Mouse (Mus musculus) myocyte (in vitro differentiated cells): ENCODE measurements at regions not wholly inside any gene's neighbourhood (a gene's known extent, or its start where the extent isn't known, plus 50 kb on each side); places are given as distances from the start of the nearest gene placed in this dataset.

Source experiments
- H3K27me3 ChIP-seq: one replicate; pipeline ENCODE4 v1.6.1; 2011; ENCODE audit not compliant: control insufficient read depth, insufficient read depth, insufficient read length
- H3K36me3 ChIP-seq: one replicate; pipeline ENCODE4 v1.6.1; 2011; ENCODE audit not compliant: control insufficient read depth, insufficient read depth
- H3K4me2 ChIP-seq: one replicate; pipeline ENCODE4 v1.6.1; 2011; ENCODE audit warnings: low read depth, control low read depth
- H3K4me3 ChIP-seq: one replicate; pipeline ENCODE4 v1.5.1; 2011; ENCODE audit warnings: mild to moderate bottlenecking, control low read depth, moderate library complexity
- H3K79me2 ChIP-seq: one replicate; pipeline ENCODE4 v1.6.1; 2011; ENCODE audit not compliant: control insufficient read depth, insufficient read depth
- H3ac ChIP-seq: one replicate; pipeline ENCODE4 v1.6.1; 2011; ENCODE audit not compliant: control insufficient read depth, insufficient read length
- CEBPB ChIP-seq: IDR thresholded peaks from 2 replicates; pipeline ENCODE4 v1.6.1; 2011; ENCODE audit warnings: mild to moderate bottlenecking, moderate library complexity; ENCODE audit not compliant: poor library complexity, insufficient read depth, severe bottlenecking
- E2F4 ChIP-seq: IDR thresholded peaks from one replicate; pipeline ENCODE4 v1.6.1; 2011; ENCODE audit warnings: mild to moderate bottlenecking, control low read depth, moderate library complexity; ENCODE audit not compliant: insufficient read depth
- MAX ChIP-seq: IDR thresholded peaks from one replicate; pipeline ENCODE4 v1.6.1; 2011; ENCODE audit warnings: low read depth, mild to moderate bottlenecking, control low read depth
- MYOD1 ChIP-seq, 3 experiments: IDR thresholded peaks; one replicate each; pipeline ENCODE4 v1.6.1; 2011; ENCODE audit warnings: control low read depth in 2 of 3, low read depth in 2 of 3, mild to moderate bottlenecking in 2 of 3, moderate library complexity in 1 of 3; ENCODE audit not compliant: insufficient read length in 2 of 3, control insufficient read depth in 1 of 3
- MYOG ChIP-seq, 3 experiments: IDR thresholded peaks; one replicate each; pipeline ENCODE4 v1.6.1; 2011; ENCODE audit warnings: control low read depth in 2 of 3, low read depth in 2 of 3, mild to moderate bottlenecking in 2 of 3; ENCODE audit not compliant: insufficient read length in 2 of 3, control insufficient read depth in 1 of 3, insufficient read depth in 1 of 3
- POLR2A ChIP-seq: IDR thresholded peaks from one replicate; pipeline ENCODE4 v1.6.1; 2011; ENCODE audit warnings: low read depth, mild to moderate bottlenecking, control low read depth, moderate library complexity; ENCODE audit not compliant: insufficient read length
- POLR2AphosphoS2 ChIP-seq: IDR thresholded peaks from one replicate; pipeline ENCODE4 v1.6.1; 2011; ENCODE audit warnings: low read depth, control low read depth; ENCODE audit not compliant: insufficient read length
- REST ChIP-seq: IDR thresholded peaks from one replicate; pipeline ENCODE4 v1.6.1; 2011; ENCODE audit warnings: mild to moderate bottlenecking, control low read depth, moderate library complexity; ENCODE audit not compliant: insufficient read depth, insufficient read length
- SRF ChIP-seq: IDR thresholded peaks from one replicate; pipeline ENCODE4 v1.6.1; 2011; ENCODE audit warnings: low read depth; ENCODE audit not compliant: control insufficient read depth, insufficient read length
- TCF12 ChIP-seq: IDR thresholded peaks from one replicate; pipeline ENCODE4 v1.6.1; 2011; ENCODE audit warnings: mild to moderate bottlenecking, control low read depth; ENCODE audit not compliant: poor library complexity, insufficient read depth, severe bottlenecking
- TCF3 ChIP-seq: IDR thresholded peaks from one replicate; pipeline ENCODE4 v1.6.1; 2011; ENCODE audit warnings: low read depth, control low read depth; ENCODE audit not compliant: insufficient read length
- USF1 ChIP-seq: IDR thresholded peaks from one replicate; pipeline ENCODE4 v1.6.1; 2011; ENCODE audit warnings: low read depth, mild to moderate bottlenecking, control low read depth, moderate library complexity

- Histone ChIP-seq H3K4me3 (no peak overlapping the region), H3K4me2 (no peak overlapping the region), H3ac (no peak overlapping the region), H3K36me3 (no peaks in the 10 kb centered on the region), H3K27me3 (no peaks in the 10 kb centered on the region), H3K79me2 (no peaks in the 10 kb centered on the region)
- TF ChIP-seq POLR2AphosphoS2 (no peak), POLR2A (no peak), MYOG (IDR thresholded peaks at IDR 0.05; ENCODE audit: control insufficient read depth in 1 of 3, insufficient read depth in 1 of 3, insufficient read length in 2 of 3, low read depth in 2 of 3) (no peak), MAX (no peak), TCF12 (no peak), SRF (no peak), REST (no peak), TCF3 (no peak), E2F4 (no peak)
Measured at GRCm38 (mm10) chr12:25300804-25301390, 204.0 kb upstream of the Id2 start.

DNA sequence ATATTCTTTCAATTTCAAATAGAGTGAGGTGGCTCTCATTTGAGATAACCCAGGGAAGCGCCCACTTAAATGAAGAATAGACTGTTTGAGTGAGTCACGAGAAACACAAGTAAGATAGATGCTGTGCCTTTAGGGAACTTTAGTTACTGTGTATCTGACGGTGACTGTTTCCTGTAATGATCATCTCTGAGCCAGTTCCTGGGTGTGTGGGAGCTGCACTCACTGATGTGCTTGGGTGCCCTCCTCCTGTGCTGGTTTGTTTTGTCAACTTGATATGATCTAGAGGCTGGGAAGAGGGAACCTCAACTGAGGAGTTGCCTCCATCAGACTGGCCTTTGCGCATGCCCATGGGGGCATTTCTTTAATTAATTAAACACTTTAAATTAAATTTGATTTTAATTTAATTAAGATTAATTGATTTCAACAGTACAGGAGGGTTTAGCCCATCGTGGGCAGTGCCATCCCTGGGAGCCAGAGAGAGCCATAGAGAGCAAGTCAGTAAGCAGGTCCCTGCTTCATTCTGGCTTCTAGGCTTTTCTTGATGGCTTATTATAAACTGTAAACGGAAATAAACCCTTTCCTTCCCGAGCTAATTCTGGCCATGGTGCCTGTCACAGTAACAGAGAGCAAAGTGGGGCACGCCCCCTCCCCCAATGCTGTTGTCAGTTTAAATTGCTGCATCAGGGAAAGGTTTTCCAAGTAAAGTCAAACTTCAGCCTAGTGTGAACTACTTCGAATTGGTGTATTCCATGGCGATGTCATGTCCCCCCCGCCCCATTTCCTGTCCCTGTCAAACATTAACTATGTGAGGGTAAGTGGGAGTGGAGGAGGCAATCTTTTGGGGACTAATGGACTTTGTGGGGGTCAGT is 202.9 kb upstream of the Id2 start:
- H3K36me3 ChIP-seq = no peaks in the 10 kb centered on the region
- no peak for TF ChIP-seq USF1
- TF ChIP-seq CEBPB = no peak
- no peak for TF ChIP-seq MYOD1 (IDR thresholded peaks at IDR 0.05; ENCODE audit: control insufficient read depth in 1 of 3, insufficient read length in 2 of 3, low read depth in 2 of 3)
- TF ChIP-seq MAX = no peak
- no peaks in the 10 kb centered on the region for H3K27me3 ChIP-seq
- H3ac ChIP-seq = no peak overlapping the region
- H3K79me2 ChIP-seq = no peaks in the 10 kb centered on the region
- H3K4me2 ChIP-seq = no peak overlapping the region
- no peak overlapping the region for H3K4me3 ChIP-seq

- H3ac ChIP-seq = no peak overlapping the region
- no peak overlapping the region for H3K4me2 ChIP-seq
- no peaks in the 10 kb centered on the region for H3K79me2 ChIP-seq
- H3K4me3 ChIP-seq = no peak overlapping the region
- H3K36me3 ChIP-seq = no peaks in the 10 kb centered on the region
- H3K27me3 ChIP-seq = no peaks in the 10 kb centered on the region
- no peak for TF ChIP-seq CEBPB
- TF ChIP-seq MYOD1 (IDR thresholded peaks at IDR 0.05; ENCODE audit: control insufficient read depth in 1 of 3, insufficient read length in 2 of 3, low read depth in 2 of 3) = no peak
- TF ChIP-seq MYOG (IDR thresholded peaks at IDR 0.05; ENCODE audit: control insufficient read depth in 1 of 3, insufficient read depth in 1 of 3, insufficient read length in 2 of 3, low read depth in 2 of 3) = no peak
- no peak for TF ChIP-seq MAX
- no peak for TF ChIP-seq SRF
- no peak for TF ChIP-seq TCF3
Measured at GRCm38 (mm10) chr12:25298766-25299165, 201.8 kb upstream of the Id2 start.

DNA sequence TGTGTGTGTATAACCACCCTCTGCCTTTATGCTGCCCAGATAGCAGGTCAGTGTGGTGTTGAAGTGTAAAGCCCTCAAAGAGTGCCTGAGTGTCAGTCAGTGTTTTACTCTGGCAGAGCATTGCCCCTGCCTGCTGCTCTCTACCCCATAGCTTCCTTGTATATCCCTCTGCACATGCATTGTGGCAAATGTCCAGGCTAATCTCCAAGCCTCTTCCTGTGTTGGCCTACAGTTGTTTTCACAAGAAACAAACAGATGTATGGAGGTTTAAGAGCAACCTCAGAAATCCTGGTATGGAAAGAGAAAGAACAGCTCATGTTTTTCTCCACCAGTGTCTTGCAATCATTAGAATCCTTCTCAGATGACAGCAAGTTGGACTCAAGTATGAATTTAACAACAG is 201.0 kb upstream of the Id2 start:
- Histone ChIP-seq H3K27me3 (no peaks in the 10 kb centered on the region), H3K36me3 (no peaks in the 10 kb centered on the region), H3K79me2 (no peaks in the 10 kb centered on the region), H3ac (no peak overlapping the region), H3K4me2 (no peak overlapping the region), H3K4me3 (no peak overlapping the region)
- no peak for TF ChIP-seq MYOD1 (IDR thresholded peaks at IDR 0.05; ENCODE audit: control insufficient read depth in 1 of 3, insufficient read length in 2 of 3, low read depth in 2 of 3)
- TF ChIP-seq TCF12 = no peak
- no peak for TF ChIP-seq REST
- TF ChIP-seq POLR2AphosphoS2 = no peak
- TF ChIP-seq MYOG (IDR thresholded peaks at IDR 0.05; ENCODE audit: control insufficient read depth in 1 of 3, insufficient read depth in 1 of 3, insufficient read length in 2 of 3, low read depth in 2 of 3) = no peak
- TF ChIP-seq CEBPB = no peak
- no peak for TF ChIP-seq MAX
- TF ChIP-seq USF1 = no peak
- no peak for TF ChIP-seq TCF3
- TF ChIP-seq E2F4 = no peak
- no peak for TF ChIP-seq SRF
- no peak for TF ChIP-seq POLR2A

- Histone ChIP-seq H3K79me2 (no peaks in the 10 kb centered on the region), H3K4me2 (no peak overlapping the region), H3K27me3 (no peaks in the 10 kb centered on the region), H3K4me3 (no peak overlapping the region), H3ac (no peak overlapping the region), H3K36me3 (no peaks in the 10 kb centered on the region)
- TF ChIP-seq USF1 (no peak), SRF (no peak), E2F4 (no peak), POLR2AphosphoS2 (no peak), REST (no peak), CEBPB (no peak), POLR2A (no peak), TCF3 (no peak), MYOD1 (IDR thresholded peaks at IDR 0.05; ENCODE audit: control insufficient read depth in 1 of 3, insufficient read length in 2 of 3, low read depth in 2 of 3) (no peak), MYOG (IDR thresholded peaks at IDR 0.05; ENCODE audit: control insufficient read depth in 1 of 3, insufficient read depth in 1 of 3, insufficient read length in 2 of 3, low read depth in 2 of 3) (no peak), MAX (no peak), TCF12 (no peak)
Measured at GRCm38 (mm10) chr12:25296648-25297047, 199.7 kb upstream of the Id2 start.
